Mouse (Mus musculus): ENCODE data around the gene Tbl1x. TPM values are rescaled to one million over a fixed set of nuclear protein-coding genes. Genes with fewer than 3 reads are reported as not detected.
"Not testable (repeated sequence)": the region's sequence is repeated elsewhere in the genome, so short reads cannot be mapped to it uniquely, and the experiment has no call there.

Tbl1x gene
- total RNA-seq, 2 experiments from 2014 or later: 9.4 to 17.2 TPM

DNA sequence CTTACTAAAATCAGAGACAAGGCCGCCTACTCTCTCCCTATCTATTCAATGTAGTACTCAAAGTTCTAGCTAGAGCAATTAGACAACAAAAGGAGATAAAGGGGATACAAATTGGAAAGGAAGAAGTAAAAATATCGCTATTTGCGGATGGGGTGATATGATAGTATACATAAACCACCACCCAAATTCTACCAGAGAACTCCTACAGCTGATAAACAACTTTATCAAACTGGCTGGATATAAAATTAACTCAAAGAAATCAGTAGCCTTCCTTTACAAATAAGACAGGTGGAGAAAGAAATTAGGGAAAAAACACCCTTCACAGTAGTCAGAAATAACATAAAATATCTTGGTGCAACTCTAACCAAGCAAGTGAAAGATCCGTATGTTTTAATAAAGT lies 29.0 kb downstream of the Tbl1x start:
- not testable (repeated sequence) for ATAC-seq (replicated peaks; ENCODE audit: low FRiP score, poor library complexity, severe bottlenecking)

DNA sequence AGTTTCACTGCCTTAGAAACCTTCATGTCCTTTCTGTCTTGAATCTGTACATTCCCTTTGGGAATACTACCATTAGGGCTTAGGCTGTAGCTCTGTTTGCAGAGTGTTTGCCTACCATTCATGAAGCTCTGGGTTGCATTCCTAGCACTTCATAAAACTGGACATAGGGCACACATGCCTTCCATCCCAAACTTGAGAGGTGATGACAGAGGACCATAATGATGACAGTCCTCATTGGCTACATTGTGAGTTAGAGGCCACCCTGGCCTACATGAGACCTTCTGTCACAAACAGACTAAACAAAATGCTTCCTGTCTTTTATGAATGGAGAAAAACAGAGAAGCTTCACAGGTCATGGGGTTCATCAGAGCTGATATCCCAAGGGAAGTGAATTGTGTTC lies 33.2 kb downstream of the Tbl1x start:
- ATAC-seq (replicated peaks; ENCODE audit: low FRiP score, poor library complexity, severe bottlenecking): no peak

GRCm38 (mm10) chrX:77544550-77544949 lies 33.7 kb downstream of the Tbl1x start:
- ATAC-seq (replicated peaks; ENCODE audit: low FRiP score, poor library complexity, severe bottlenecking): no peak

- ATAC-seq (replicated peaks; ENCODE audit: low FRiP score, poor library complexity, severe bottlenecking): no peak
Measured at GRCm38 (mm10) chrX:77545362-77546078, 34.7 kb downstream of the Tbl1x start.

DNA sequence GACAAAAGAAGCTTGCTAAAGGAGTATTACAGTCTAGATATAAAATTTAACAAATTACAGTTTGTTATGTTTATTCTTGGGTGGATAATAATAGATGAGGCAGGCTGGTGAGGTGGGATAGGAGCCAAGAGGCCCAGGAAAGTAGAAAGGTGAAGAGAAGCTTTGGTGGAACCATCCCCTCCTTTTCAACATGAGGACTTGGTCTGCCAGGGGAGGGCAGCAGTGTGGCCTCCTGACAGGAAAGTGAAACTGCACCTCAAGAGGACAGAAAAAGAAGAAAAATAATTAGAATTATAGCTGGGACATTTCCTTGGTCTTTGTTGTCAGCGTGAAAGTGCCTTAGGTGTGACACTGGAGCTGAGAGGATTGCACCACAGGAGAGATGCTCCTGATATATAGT lies 35.6 kb downstream of the Tbl1x start:
- no peak for ATAC-seq (replicated peaks; ENCODE audit: low FRiP score, poor library complexity, severe bottlenecking)

DNA sequence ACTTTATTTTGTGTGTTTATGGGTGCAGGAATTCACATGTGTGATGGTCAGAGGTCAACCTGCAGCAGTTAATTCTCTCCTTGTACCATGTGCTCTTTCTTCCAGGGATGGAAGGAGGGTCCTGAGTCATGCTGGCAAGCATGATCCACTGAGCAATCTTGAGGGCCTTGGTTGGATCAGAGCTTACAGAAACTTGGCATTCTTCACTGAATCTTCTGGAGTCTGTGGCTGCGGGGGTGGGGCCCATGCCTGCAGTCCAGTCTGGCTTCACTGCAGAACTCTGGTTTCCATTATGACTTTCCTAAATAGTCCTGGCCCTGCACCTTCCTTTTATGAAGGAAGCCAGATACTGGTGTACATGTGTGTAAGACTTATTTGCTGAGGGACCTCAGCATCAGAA lies 38.1 kb downstream of the Tbl1x start:
- ATAC-seq (replicated peaks; ENCODE audit: low FRiP score, poor library complexity, severe bottlenecking): no peak

- ATAC-seq (replicated peaks; ENCODE audit: low FRiP score, poor library complexity, severe bottlenecking): no peak
Measured at GRCm38 (mm10) chrX:77550388-77550787, 39.6 kb downstream of the Tbl1x start.

GRCm38 (mm10) chrX:77551306-77551705 lies 40.5 kb downstream of the Tbl1x start:
- ATAC-seq (replicated peaks; ENCODE audit: low FRiP score, poor library complexity, severe bottlenecking): no peak

- no peak for ATAC-seq (replicated peaks; ENCODE audit: low FRiP score, poor library complexity, severe bottlenecking)
Measured at GRCm38 (mm10) chrX:77552088-77552487, 41.3 kb downstream of the Tbl1x start.

DNA sequence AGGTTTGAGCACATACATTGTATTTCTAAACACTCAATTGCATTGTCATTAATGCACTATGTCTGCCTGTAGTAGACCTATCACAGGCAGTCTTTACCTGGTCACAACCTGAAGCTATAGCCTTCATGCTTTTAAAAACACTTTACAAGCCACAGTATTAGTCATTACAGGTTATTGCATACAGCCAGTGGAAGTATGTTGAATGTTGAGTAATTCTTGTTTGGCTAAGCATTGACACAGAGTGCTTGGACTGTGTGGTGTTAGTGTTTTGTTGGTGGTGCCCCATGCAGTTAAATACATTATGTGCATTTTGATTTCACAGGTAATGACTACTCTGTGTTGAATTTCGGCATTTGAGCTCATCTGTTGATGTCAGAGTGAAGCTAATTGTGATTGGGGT lies 45.2 kb downstream of the Tbl1x start:
- ATAC-seq (replicated peaks; ENCODE audit: low FRiP score, poor library complexity, severe bottlenecking): no peak

DNA sequence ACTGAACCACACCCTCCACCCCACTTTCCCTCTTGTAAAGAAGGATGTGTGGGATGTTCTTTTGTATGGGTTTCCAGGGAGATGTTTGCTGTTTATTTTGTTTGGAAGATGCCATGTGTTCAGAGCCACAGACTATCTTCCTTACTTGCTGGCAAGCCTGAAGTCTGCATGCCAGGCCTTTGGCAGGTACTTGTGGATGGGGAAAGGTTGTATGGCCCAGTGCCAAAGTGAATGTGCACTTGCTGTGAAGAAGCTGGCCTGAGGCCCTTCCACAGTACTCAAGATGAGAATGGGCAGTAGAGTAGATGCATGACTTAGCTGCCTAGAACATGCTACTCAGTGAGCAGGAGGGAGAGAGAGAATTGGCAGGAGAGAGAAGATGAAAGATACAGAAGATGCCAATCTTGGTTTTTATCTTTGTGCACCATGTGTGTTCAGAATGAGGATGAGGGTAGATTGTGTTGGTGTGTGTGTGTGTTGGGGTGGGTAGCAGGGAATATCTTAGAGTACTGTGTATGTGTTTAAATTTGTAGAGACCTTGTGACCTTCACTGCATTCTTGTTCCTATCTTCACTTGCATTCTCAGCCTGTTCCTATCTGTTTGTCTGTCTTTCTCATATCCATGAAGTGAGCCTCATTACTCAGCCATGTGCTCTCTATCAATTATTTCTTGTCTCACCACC lies 48.5 kb downstream of the Tbl1x start:
- ATAC-seq (replicated peaks; ENCODE audit: low FRiP score, poor library complexity, severe bottlenecking): no peak

DNA sequence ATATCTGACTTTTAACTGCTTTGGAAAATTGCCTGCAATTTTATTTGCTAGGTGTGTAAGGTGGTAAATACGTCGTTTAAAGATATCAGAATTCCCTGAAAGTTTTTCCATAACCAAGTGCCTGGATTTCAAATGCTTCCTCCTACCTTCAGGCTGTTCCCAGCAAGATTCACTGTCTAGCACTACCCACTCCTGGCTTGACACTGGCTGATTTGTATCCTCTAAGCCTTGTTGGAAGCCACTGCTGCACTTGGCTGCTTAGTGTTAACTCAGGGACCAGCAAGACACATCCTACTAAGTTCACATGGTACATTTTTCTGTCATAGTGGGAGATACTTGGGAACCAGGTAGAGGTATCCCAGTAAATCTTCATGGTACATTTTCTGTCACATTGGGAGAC lies 52.8 kb downstream of the Tbl1x start:
- ATAC-seq (replicated peaks; ENCODE audit: low FRiP score, poor library complexity, severe bottlenecking): no peak

- no peak for ATAC-seq (replicated peaks; ENCODE audit: low FRiP score, poor library complexity, severe bottlenecking)
Measured at GRCm38 (mm10) chrX:77566739-77567138, 55.9 kb downstream of the Tbl1x start.

DNA sequence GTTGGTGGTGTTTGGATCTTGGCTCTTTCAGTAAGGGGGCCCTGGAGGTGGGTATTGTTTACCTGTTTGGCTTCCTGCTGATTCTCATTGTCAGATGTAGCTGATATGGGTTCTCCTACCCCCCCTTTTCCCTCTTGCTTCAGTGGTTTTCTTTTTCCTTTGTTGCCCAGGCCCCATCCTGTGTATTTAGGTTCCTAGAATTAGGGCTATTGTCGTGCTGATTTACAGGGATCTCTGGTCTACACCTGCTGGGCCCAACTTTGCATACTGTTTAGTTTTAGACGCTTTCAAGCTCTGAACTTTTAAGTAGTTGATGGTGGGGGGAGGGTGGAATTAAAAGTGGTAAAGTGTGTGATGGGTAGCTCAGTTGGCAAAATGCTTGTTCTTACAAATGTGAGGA lies 57.2 kb downstream of the Tbl1x start:
- no peak for ATAC-seq (replicated peaks; ENCODE audit: low FRiP score, poor library complexity, severe bottlenecking)

DNA sequence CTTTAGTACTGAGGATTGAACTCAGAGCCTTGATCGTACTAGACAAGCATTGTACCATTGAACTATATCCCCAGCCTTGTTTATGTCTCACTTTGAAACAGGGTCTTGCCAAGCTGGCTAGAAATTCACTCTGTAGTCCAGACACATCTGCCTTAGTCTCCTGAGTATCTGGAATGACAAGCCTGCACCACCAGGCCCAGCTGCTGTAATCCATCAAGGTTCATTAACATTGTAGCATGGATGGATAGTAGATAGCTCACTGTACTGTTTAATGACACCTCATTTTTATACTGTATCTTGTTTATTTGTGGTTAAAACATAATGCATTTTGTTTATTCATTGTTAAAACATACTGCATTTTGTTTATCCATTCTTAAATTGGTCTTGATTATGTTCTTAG lies 62.9 kb downstream of the Tbl1x start:
- ATAC-seq (replicated peaks; ENCODE audit: low FRiP score, poor library complexity, severe bottlenecking): no peak

GRCm38 (mm10) chrX:77577108-77577507 lies 66.3 kb downstream of the Tbl1x start:
- ATAC-seq (replicated peaks; ENCODE audit: low FRiP score, poor library complexity, severe bottlenecking): no peak

DNA sequence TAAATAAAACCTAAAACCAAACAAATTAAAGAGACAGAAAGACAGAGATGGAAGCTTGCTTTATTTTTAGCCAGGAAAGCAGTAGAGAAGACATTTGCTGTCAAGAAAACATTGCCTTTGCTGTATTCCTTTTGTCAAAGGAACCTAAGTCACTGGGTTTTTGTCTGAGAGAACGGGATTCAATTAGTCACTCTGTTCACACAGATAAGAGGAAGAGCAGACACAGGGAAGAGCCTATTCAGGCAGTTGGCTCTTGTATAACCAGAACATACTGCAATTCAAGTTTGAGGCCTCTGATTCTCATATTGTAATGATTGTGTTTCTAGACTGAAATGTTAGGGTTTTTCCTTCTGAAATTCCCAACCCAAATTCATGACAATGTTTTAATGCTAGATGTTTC lies 67.4 kb downstream of the Tbl1x start:
- no peak for ATAC-seq (replicated peaks; ENCODE audit: low FRiP score, poor library complexity, severe bottlenecking)

DNA sequence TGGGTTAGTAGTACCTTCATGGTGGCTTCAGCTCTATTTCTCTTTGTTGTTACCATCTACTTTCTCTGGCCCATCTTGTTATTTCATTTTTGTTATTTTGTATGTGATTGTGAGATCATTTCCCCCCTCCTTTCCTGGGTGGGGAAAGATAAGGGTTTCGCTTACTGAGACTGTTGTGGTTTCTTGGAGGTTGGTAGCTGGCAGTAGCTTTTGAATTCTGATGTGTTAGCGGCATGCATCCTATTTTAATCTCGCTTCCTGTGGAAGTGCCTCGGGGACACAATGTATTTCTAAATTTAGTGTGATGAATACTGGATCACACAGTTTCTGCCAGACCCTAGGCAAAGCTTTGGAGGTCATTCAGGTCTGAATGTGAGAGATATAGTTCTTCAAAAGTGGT lies 69.2 kb downstream of the Tbl1x start:
- no peak for ATAC-seq (replicated peaks; ENCODE audit: low FRiP score, poor library complexity, severe bottlenecking)

DNA sequence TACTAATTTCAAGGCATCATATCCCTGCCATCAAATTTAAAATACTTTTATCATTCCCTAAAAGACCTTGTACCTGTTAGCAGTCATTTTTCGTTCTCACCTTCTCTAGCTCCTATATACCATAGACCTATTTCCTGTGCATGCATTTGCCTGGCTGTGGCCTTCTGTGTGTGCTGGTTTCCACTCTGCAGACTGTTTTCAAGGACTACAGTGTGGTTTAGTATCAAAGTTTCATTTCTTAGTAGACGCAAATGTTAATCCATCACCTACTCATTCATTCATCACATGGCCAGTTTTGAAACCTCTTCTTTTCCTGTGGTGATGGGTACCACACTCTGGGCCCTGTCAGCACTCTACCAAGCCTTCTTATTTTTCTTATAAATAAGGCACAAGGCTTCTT lies 75.2 kb downstream of the Tbl1x start:
- ATAC-seq (replicated peaks; ENCODE audit: low FRiP score, poor library complexity, severe bottlenecking): no peak

DNA sequence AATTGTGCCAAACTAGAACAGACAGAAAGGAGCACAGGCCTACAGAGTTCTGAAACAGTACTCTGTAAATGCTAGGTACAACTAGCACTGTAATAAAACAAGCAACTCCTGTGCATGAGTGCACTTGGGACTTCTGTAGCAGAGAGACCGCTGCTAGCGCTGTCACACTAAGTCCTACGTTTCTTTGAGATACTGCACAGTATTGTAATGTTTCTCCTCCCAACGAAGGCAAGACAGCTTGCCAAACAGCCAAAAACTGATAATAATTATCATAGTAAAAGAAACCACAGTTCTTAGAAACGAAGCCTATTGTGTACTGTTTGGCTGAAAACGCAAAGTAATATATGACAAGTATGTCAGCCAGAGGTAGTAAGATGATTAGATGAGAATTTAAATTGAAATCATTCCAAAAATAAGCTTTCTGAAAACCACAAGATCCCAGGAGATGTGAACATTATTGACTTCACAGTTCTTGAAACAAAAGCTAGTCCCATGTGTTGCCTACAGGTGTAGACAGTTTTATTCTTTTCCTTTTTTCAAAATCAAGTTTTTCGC lies 83.9 kb downstream of the Tbl1x start:
- ATAC-seq (replicated peaks; ENCODE audit: low FRiP score, poor library complexity, severe bottlenecking): no peak

DNA sequence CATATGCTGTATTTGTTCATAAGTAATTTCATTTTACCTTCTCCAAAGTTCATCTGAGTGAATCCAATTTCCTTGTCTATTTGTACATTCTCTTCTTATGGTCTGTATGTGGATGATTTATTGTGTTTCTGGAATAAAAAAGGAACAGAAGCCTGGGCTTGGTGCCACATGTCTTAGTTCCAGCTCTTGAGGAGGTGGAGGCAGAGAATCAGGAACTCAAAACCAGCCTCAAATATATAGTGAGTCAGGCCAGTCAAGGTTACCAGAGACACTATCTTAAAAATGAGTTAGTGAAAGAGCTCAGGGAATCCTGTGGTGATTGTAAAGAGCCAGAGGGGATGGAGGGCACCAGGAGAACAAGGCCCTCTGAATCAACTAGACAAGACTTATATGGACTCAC lies 86.9 kb downstream of the Tbl1x start:
- ATAC-seq (replicated peaks; ENCODE audit: low FRiP score, poor library complexity, severe bottlenecking): no peak

Measured in erythroid progenitor cell, adult 5-6 weeks (primary cell).